Mouse (Mus musculus) limb, embryonic 15.5 days (tissue): ENCODE measurements around the gene 6430550D23Rik. TPM values are rescaled to one million over a fixed set of nuclear protein-coding genes. Genes with fewer than 3 reads are reported as not detected.

ENCODE experiments used
- ATAC-seq: fragments of 200-750 bp; cut with Nextera tagmentation; 2 replicates; pipeline ENCODE4 v1.8.0; 2017; ENCODE audit warnings: low read depth, moderate TSS enrichment; ENCODE audit not compliant: insufficient number of reproducible peaks, low FRiP score, low TSS enrichment
- H3K27ac ChIP-seq: fragments of 300-500 bp; sonication (generic); 2 replicates; pipeline ENCODE4 v1.5.1; 2015; ENCODE audit warnings: moderate library complexity, mild to moderate bottlenecking, inconsistent platforms
- H3K27me3 ChIP-seq: fragments of 300-500 bp; sonication (generic); 2 replicates; pipeline ENCODE4 v1.6.1; 2015; ENCODE audit warnings: inconsistent platforms
- H3K36me3 ChIP-seq: fragments of 300-500 bp; sonication (generic); 2 replicates; pipeline ENCODE4 v1.6.1; 2015; ENCODE audit warnings: inconsistent platforms
- H3K4me1 ChIP-seq: fragments of 300-500 bp; sonication (generic); 2 replicates; pipeline ENCODE4 v1.6.1; 2015; ENCODE audit warnings: inconsistent platforms
- H3K4me2 ChIP-seq: fragments of 300-500 bp; sonication (generic); 2 replicates; pipeline ENCODE4 v1.6.1; 2015; ENCODE audit warnings: mild to moderate bottlenecking, inconsistent platforms
- H3K4me3 ChIP-seq: fragments of 300-500 bp; sonication (generic); 2 replicates; pipeline ENCODE4 v1.5.1; 2015; ENCODE audit warnings: mild to moderate bottlenecking, inconsistent platforms
- H3K9ac ChIP-seq: fragments of 300-500 bp; sonication (generic); 2 replicates; pipeline ENCODE4 v1.6.1; 2015; ENCODE audit warnings: inconsistent platforms
- H3K9me3 ChIP-seq: fragments of 300-500 bp; sonication (generic); 2 replicates; pipeline ENCODE4 v1.6.1; 2016; ENCODE audit warnings: inconsistent platforms
- WGBS: fragments of 180-500 bp; shearing (Covaris S2); methylation state at CpG from one replicate; pipeline ENCODE4 v1.1.7; 2015; 5-methylcytosine and 5-hydroxymethylcytosine counted together
- polyA plus RNA-seq: library from polyadenylated mRNA; unstranded; fragments of >200 nt; fragmentation: Nextera tagmentation; extraction: Ambion mirVana; gene quantifications from 2 replicates; pipeline ENCODE4 v1.2.1, GENCODE M21; 2015

6430550D23Rik gene
- polyA plus RNA-seq, 1 experiment from 2014 or later, result 1.8 TPM

DNA sequence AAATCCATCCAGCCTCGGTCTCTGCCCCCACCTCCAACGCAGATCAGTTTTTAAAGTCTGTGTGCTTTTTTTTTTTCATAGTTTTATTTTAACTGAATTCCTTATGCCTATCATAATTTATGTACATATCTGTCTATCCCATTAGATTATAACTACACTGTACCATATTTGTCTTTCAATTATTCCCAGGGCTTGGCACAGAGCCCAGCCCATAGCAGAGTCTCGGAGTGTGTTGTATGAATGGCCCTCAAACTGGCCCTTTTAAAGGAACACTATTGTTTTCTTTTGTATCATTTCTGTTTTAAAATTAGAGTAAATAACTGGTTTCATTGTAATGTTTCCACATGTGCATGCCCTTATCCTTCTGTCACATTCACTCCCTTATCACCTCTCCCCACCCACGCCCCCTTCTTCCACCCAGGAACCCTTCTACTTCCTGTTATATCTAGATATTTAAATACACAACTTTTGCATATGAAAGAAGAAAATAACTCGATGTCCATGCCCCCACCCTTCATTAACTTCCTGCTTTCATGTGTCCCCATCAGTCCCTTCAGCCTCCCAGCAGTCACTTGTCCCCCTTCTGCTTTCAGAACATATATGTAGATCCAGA lies 60.3 kb downstream of the 6430550D23Rik start:
- no peak overlapping the region for H3K4me2 ChIP-seq
- no peaks in the 10 kb centered on the region for H3K9me3 ChIP-seq
- H3K9ac ChIP-seq, result no peak overlapping the region
- 56% methylated on average over 5 of the region's 5 CpGs for WGBS
- ATAC-seq, result no peak
- no peak overlapping the region for H3K4me3 ChIP-seq
- no peaks in the 10 kb centered on the region for H3K27me3 ChIP-seq
- no peak overlapping the region for H3K27ac ChIP-seq
- no peaks in the 10 kb centered on the region for H3K36me3 ChIP-seq
- peaks cover 37% of the 10 kb centered on the region for H3K4me1 ChIP-seq

DNA sequence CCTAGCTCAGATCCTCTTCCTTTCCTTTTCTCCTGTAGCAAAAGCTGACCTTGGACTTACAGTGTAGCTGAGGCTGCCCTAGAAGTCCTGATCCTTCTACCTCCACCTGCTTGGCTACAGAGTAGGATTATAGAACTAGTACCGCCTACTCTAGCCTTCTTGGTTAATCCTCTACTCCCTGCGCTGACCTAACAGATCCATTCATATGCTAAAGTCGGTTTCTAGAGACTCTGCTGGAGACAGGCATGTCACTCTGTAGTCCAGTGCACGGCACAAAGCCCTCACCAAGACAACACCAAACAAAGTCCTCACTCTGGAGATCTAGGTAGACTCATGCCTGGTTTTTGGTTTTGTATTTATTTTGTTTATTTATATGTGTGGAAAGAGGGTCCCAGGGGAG lies 61.3 kb downstream of the 6430550D23Rik start:
- Histone ChIP-seq H3K9ac (no peak overlapping the region), H3K9me3 (no peaks in the 10 kb centered on the region), H3K4me2 (no peak overlapping the region), H3K4me3 (no peak overlapping the region), H3K4me1 (peaks cover 46% of the 10 kb centered on the region), H3K27me3 (no peaks in the 10 kb centered on the region), H3K36me3 (no peaks in the 10 kb centered on the region), H3K27ac (no peak overlapping the region)
- no peak for ATAC-seq
- WGBS, result 34% methylated on average over 4 of the region's 4 CpGs

DNA sequence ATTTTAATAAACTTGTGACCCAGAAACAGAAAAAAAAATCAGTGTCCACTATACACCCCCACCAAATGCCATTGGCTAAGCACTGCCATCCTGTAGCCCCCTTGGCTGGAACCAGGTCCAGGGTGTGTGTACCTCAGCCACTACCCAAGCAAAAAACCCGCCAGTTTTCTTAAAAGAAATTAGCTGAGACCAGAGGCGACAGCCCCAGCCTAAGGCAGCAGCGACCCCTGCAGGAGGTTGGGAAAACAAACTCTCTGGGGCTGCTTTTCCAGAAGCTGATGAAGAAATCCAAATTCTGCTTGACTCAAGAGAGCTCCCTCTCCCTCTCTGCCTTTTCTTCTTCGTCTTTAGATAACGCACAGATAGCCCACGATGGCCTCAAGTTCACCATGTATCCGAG lies 61.7 kb downstream of the 6430550D23Rik start:
- WGBS, result 3% methylated on average over 7 of the region's 7 CpGs
- no peak overlapping the region for H3K9ac ChIP-seq

DNA sequence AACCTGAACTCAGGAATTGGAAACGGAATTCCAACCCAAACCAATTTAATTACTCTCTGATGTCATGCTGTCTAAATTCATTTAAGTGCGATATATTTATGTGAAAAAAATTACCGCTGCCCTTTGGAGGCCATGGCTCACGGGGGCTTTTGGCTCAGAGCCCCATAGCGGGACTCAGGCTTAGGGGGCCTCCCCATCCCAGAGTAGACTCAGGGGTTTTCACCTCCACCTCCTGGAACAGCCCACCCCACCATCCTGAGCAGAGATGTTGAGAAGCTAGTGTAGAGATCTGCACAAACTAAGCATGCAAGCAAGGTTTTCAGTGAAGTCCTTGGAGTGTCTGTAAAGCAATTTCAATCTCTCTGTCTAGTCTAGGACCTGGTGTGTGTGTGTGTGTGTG lies 62.2 kb downstream of the 6430550D23Rik start:
- H3K4me2 ChIP-seq, result peak overlapping the region; percentile 40
- 16% methylated on average over 5 of the region's 5 CpGs for WGBS
- no peak for ATAC-seq

More for the DNA sequence above, 61.7 kb downstream of the 6430550D23Rik start:
- ATAC-seq, result no peak; the same call in 1 of the 2 replicates
- peaks cover 46% of the 10 kb centered on the region for H3K4me1 ChIP-seq
- H3K27me3 ChIP-seq, result no peaks in the 10 kb centered on the region
- no peak overlapping the region for H3K4me3 ChIP-seq
- no peaks in the 10 kb centered on the region for H3K36me3 ChIP-seq
- H3K27ac ChIP-seq, result 0 out of 2 replicates have a peak overlapping the region, but pooled peaks have one; percentile 63
- H3K4me2 ChIP-seq, result no peak overlapping the region
- H3K9me3 ChIP-seq, result no peaks in the 10 kb centered on the region

DNA sequence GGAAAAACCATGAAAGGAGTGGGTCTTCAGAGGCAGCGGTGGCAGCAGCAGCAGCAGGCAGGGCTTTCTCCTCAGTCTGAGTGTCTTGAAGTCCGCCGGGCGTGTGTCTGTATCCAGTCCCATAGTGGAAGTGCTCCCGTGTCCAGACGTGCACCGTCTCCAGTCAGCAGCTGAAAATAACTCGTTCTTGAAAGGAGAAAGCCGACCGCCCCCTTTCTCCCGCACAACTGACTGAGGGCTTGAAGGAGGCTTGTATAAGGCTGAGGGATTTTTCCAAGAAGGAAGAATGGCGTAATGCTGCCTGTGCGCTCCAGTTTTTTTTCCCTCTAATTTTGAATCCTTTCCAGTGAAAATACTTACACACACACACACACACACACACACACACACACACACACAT lies 62.7 kb downstream of the 6430550D23Rik start, which contains the start of gene Gdf5:
Gdf5 (minus strand) TSS at position 244 of the 400 bp plus-strand sequence.
- peak; percentile 60; the same call in 1 of the 2 replicates for ATAC-seq
- H3K9me3 ChIP-seq, result no peaks in the 10 kb centered on the region
- peak within 1 kb of the TSS; percentile 36 for H3K4me3 ChIP-seq
- H3K4me1 ChIP-seq, result peaks cover 51% of the 10 kb centered on the region
- no peaks in the 10 kb centered on the region for H3K36me3 ChIP-seq
- WGBS, result 9% methylated on average over 13 of the region's 13 CpGs
- H3K4me2 ChIP-seq, result peak within 1 kb of the TSS; percentile 40
- no peaks in the 10 kb centered on the region for H3K27me3 ChIP-seq
- peak within 1 kb of the TSS; percentile 87 for H3K27ac ChIP-seq
- H3K9ac ChIP-seq, result peak within 1 kb of the TSS; percentile 26; the same call in 1 of the 2 replicates

More for the DNA sequence above, 62.2 kb downstream of the 6430550D23Rik start:
- H3K9me3 ChIP-seq, result no peaks in the 10 kb centered on the region
- H3K4me1 ChIP-seq, result peaks cover 47% of the 10 kb centered on the region
- no peaks in the 10 kb centered on the region for H3K36me3 ChIP-seq
- H3K4me3 ChIP-seq, result peak overlapping the region; percentile 36; the same call in 1 of the 2 replicates
- H3K27me3 ChIP-seq, result no peaks in the 10 kb centered on the region
- peak overlapping the region; percentile 63; the same call in 1 of the 2 replicates for H3K27ac ChIP-seq
- no peak overlapping the region for H3K9ac ChIP-seq

DNA sequence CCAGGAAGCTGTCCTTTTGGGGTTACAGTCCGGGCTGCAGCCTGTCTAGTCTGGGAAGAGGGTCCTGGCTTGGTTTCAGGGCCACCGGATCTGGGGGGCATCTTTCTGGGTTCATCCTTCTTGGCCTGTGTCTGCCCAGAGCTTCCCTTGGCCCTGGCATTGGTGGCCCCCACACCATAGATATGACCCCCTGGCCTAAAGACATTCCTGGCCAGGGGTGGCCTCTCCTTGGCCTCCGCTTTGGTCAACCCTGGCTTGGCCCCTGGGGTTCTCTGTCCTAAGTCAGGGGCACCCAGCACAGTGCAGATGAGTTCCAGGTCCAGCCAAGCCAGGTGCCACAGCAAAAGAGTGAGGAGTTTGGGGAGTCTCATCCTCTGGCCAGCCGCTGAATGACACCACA lies 63.1 kb downstream of the 6430550D23Rik start:
- no peaks in the 10 kb centered on the region for H3K27me3 ChIP-seq
- H3K27ac ChIP-seq, result peak overlapping the region; percentile 87
- no peaks in the 10 kb centered on the region for H3K9me3 ChIP-seq
- 74% methylated on average over 4 of the region's 4 CpGs for WGBS
- ATAC-seq, result no peak
- H3K9ac ChIP-seq, result peak overlapping the region; percentile 26; the same call in 1 of the 2 replicates
- H3K4me1 ChIP-seq, result peaks cover 50% of the 10 kb centered on the region
- peak overlapping the region; percentile 36 for H3K4me3 ChIP-seq
- peak overlapping the region; percentile 40 for H3K4me2 ChIP-seq
- no peaks in the 10 kb centered on the region for H3K36me3 ChIP-seq

DNA sequence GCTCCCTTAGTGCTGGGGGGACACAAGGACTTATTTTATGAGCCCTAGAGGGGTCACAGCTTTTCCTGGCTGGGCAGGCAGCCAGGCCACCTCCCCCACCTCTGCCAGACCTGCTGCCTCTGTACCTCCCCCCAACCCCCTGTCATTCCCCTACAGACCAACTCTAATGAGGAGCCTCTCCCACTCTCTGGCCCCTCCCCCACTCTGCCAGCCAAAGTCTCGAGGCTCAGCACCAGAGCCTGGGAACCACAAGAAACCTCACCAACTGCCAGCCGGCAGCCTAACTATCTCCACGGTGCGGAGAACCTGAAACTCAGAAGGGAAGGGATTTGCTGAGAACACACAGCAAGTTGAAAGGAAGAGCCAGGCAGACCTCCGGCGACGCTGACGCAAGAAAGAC lies 64.3 kb downstream of the 6430550D23Rik start:
- peak overlapping the region; percentile 40 for H3K4me2 ChIP-seq
- H3K36me3 ChIP-seq, result no peaks in the 10 kb centered on the region
- 4% methylated on average over 8 of the region's 8 CpGs for WGBS
- H3K9ac ChIP-seq, result 0 out of 2 replicates have a peak overlapping the region, but pooled peaks have one; percentile 26
- no peak for ATAC-seq
- H3K27ac ChIP-seq, result peak overlapping the region; percentile 87; the same call in 1 of the 2 replicates
- no peaks in the 10 kb centered on the region for H3K9me3 ChIP-seq
- H3K4me3 ChIP-seq, result peak overlapping the region; percentile 36
- H3K4me1 ChIP-seq, result peaks cover 44% of the 10 kb centered on the region
- no peaks in the 10 kb centered on the region for H3K27me3 ChIP-seq

DNA sequence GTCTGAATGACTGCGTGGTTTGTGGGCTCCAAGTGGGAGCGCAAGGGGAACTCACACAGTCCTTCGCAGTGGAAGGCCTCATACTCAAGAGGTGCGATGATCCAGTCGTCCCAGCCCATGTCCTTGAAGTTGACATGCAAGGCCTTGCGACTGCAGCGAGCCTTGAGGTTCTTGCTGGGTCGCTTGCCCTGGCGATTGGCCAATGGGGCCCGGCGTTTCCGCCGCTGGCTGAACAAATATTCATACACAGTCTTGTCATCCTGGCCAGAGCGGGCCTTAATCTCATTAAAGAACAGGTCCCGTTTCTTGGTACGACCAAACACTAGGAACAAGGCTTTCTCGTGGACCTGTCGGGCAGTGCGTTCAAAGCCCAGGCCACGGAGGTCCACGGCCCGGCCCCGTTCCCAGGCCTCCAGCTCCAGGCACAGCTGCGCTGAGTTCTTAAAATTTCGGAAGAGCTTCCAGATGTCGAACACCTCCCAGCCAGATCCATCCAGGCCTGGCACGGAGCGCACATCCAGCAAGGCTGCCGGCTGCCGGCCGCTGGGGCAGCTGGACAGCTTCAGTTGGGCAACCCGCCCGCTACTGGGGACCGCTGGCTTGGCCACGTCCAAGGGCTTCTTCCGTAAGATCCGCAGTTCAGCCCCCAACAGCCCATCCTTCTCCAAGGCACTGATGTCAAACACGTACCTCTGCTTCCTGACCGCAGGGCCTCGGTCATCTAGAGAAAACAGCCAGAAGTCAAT lies 65.9 kb downstream of the 6430550D23Rik start:
- peak overlapping the region; percentile 36 for H3K4me3 ChIP-seq
- H3K27ac ChIP-seq, result 0 out of 2 replicates have a peak overlapping the region, but pooled peaks have one; percentile 17
- no peak for ATAC-seq
- H3K36me3 ChIP-seq, result no peaks in the 10 kb centered on the region
- peaks cover 44% of the 10 kb centered on the region for H3K4me1 ChIP-seq
- 61% methylated on average over 40 of the region's 40 CpGs for WGBS
- no peaks in the 10 kb centered on the region for H3K9me3 ChIP-seq
- peak overlapping the region; percentile 7; the same call in 1 of the 2 replicates for H3K9ac ChIP-seq
- H3K27me3 ChIP-seq, result no peaks in the 10 kb centered on the region
- H3K4me2 ChIP-seq, result peak overlapping the region; percentile 31

DNA sequence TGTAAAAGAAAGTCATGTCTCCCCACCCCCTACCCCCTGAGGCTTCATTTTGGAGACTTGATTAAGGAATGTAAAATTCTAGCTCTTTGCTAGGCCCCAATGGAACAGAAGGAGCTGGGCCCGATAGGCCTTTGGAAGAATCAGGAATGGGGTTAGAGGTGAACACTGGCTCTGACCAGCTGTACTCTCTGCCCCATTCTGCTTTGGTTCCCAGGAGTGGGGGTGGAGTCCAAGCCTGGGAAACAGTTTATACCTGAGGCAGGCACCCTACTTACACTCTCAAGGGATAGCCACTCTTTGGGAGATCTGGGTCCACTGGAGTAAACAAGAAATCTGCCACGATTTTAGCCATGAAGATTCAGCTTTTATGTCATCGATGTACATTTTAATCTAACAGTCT lies 67.1 kb downstream of the 6430550D23Rik start, which contains the start of gene Gm15557:
Gm15557 (plus strand) TSS at position 48 of the 400 bp plus-strand sequence.
- Histone ChIP-seq H3K36me3 (no peaks in the 10 kb centered on the region), H3K9me3 (no peaks in the 10 kb centered on the region), H3K4me3 (peak within 1 kb of the TSS; percentile 36; the same call in 1 of the 2 replicates), H3K27ac (0 out of 2 replicates have a peak within 1 kb of the TSS, but pooled peaks have one; percentile 11), H3K4me1 (peaks cover 41% of the 10 kb centered on the region), H3K9ac (peak within 1 kb of the TSS; percentile 7; the same call in 1 of the 2 replicates), H3K4me2 (no peak within 1 kb of the TSS), H3K27me3 (no peaks in the 10 kb centered on the region)
- ATAC-seq, result no peak
- 92% methylated on average over 3 of the region's 3 CpGs for WGBS

DNA sequence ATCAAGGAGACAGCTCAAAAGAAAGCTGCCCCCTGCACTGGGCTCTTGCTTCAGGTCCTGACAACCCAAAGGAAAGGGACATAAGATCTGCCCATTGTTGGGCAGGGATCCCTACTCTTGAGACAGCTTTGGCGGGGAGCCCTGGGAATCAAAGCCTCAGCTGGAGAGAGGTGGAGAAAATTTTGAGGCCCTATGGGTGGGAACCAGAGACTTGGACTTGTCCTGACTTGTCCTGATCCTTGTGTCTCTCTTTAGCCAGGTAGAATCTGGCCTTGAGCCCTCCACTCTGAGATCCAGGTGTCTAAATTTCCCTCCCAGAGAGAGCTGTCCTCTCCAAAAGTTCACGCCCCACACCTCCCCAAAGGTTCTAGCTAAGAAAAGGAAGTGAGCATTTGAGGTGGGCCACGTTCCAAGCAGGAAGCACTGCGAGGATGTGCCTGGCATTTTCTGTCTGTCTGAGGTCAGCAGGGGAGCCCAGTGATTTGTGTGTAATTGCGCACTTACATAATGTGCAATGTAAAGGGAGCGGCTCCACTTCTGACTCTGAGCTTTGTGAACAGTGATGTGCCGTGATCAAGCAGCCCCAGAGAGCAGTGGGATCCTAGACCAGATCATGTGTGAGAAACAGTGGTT lies 67.8 kb downstream of the 6430550D23Rik start:
- no peak for ATAC-seq
- Histone ChIP-seq H3K4me2 (no peak overlapping the region), H3K27ac (no peak overlapping the region), H3K9ac (no peak overlapping the region), H3K4me3 (no peak overlapping the region), H3K4me1 (peaks cover 38% of the 10 kb centered on the region), H3K36me3 (no peaks in the 10 kb centered on the region), H3K27me3 (no peaks in the 10 kb centered on the region), H3K9me3 (no peaks in the 10 kb centered on the region)
- WGBS, result 67% methylated on average over 7 of the region's 7 CpGs

DNA sequence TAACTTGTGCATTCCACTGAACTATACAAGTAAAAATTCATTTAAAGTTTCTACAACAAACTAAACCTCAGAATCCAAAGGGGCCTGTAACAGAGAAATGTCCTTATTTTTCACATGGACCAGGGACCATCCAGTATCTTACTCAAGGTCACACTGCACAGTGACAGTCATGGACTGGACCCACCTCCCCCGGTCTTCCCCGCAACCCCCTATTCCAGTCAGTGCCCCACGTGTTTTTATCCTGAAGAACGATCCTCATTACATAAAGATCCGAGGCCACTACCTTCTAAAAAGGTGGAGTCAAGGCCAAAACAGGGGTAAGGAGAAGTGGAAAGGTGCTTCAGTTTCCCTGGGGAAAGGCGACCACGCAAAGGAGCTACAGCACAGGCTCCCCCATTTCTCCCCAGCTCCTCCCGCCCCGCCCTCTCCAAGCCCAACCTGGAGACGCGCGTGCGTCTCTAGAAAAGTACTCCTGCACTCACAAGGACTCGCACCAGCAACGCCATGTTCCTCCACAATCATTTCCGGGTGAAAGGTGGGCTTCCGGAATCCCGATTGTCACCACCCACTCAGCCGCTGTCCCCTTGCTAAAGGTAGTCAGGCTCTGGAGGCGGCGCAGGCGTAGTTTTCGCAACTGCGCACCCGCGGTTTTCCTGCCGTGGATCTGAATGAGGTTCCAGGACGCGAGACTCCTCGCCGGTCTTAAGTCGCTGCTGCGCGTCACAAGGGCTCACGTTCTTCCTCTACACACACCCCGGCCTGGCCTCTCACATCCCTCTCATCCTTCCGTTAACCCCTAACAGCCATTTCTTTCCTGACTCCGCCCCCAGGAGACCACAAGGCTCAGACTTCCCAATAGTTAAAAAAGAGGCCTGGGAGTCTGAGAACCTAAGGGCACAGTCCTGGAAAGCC lies 78.0 kb downstream of the 6430550D23Rik start, which contains the start of gene Uqcc1:
Uqcc1 (minus strand) TSS at position 780 of the 912 bp plus-strand sequence.
- H3K4me2 ChIP-seq, result peak within 1 kb of the TSS; percentile 42
- peak within 1 kb of the TSS; percentile 41 for H3K9ac ChIP-seq
- no peaks in the 10 kb centered on the region for H3K9me3 ChIP-seq
- no peaks in the 10 kb centered on the region for H3K36me3 ChIP-seq
- ATAC-seq, result peak; percentile 88
- H3K4me3 ChIP-seq, result peak within 1 kb of the TSS; percentile 57
- peaks cover 14% of the 10 kb centered on the region for H3K4me1 ChIP-seq
- H3K27ac ChIP-seq, result peak within 1 kb of the TSS; percentile 93
- no peaks in the 10 kb centered on the region for H3K27me3 ChIP-seq
- WGBS, result under 1% methylated on average over 38 of the region's 38 CpGs
